In genomic region chr2:181155801-181156200, GRCm38 (mm10) we compare ENCODE assay signal across 11 mouse cellular contexts. TPM values are rescaled to one million over a fixed set of nuclear protein-coding genes. Genes with fewer than 3 reads are reported as not detected.
A peak's percentile ranks its signal among the peaks of the same experiment; 100 is the strongest.
DNase-seq lines count a peak whose midpoint lies in the region; ATAC-seq and TF ChIP-seq lines count a peak whose summit lies in the region.
"Had no signal": no experiment of that assay in that cellular context is flagged by ENCODE, and none has a peak within 500 bp of the region (broad histone marks: within the 10 kb centered on the region; RNA-seq: fewer than 3 reads in every experiment).

No protein-coding gene starts in this region.

- intact Hi-C loops in heart, postnatal 10 days (cut with DNase I), result no loop called here

- ATAC-seq in CD4-positive, CD25-positive, alpha-beta regulatory T cell, adult 4 months, result no peak

- 21% methylated on average over 4 of the region's 4 CpGs for WGBS in olfactory bulb, adult 2 months

- TF ChIP-seq CTCF in layer of hippocampus, adult 2 months (conservative IDR thresholded peaks at IDR 0.05), result no peak
- no peak for TF ChIP-seq CTCF in cortical plate, adult 2 months (IDR thresholded peaks at IDR 0.05; ENCODE audit: extremely low read depth, insufficient read depth, low read length)
- no peak for TF ChIP-seq CTCF in olfactory bulb, adult 2 months (IDR thresholded peaks at IDR 0.05; ENCODE audit: insufficient read depth, low read depth, low read length)

- DNase-seq in layer of hippocampus, adult 2 months (ENCODE audit: low spot score in 2 of 2), result peak; percentile 15 to 44
- no peak for DNase-seq in layer of hippocampus, postnatal 25 days (ENCODE audit: extremely low spot score in 1 of 2, low spot score in 1 of 2)
- peak; percentile 62 to 72 for DNase-seq in heart, postnatal 10 days
- DNase-seq in embryo, embryonic 10 days (ENCODE audit: low spot score), result no peak
- no peak for DNase-seq in kidney, postnatal 10 days
- DNase-seq: kidney, adult 9 months had no signal

- H3K4me3 ChIP-seq in layer of hippocampus, adult 2 months, result peak overlapping the region; percentile 79
- H3K4me3 ChIP-seq in cortical plate, adult 2 months (ENCODE audit: insufficient read depth, low read length), result peak overlapping the region; percentile 97
- peak overlapping the region; percentile 75 for H3K4me3 ChIP-seq in olfactory bulb, adult 2 months (ENCODE audit: insufficient read depth, low read depth, low read length)
- H3K4me3 ChIP-seq: megakaryocyte, embryonic 14.5 days had no signal

- H3K27ac ChIP-seq in layer of hippocampus, adult 2 months, result peak overlapping the region; percentile 99
- H3K27ac ChIP-seq in cortical plate, adult 2 months (ENCODE audit: insufficient read depth, low read length), result peak overlapping the region; percentile 98
- peak overlapping the region; percentile 95 for H3K27ac ChIP-seq in olfactory bulb, adult 2 months (ENCODE audit: insufficient read depth, low read depth, low read length)

- H3K4me1 ChIP-seq in cortical plate, adult 2 months (ENCODE audit: control insufficient read depth, insufficient read depth, low read length), result peaks cover 16% of the 10 kb centered on the region
- peaks cover 56% of the 10 kb centered on the region for H3K4me1 ChIP-seq in olfactory bulb, adult 2 months (ENCODE audit: control insufficient read depth, insufficient read depth, low read length)

- TF ChIP-seq POLR2A in cortical plate, adult 2 months (IDR thresholded peaks at IDR 0.05; ENCODE audit: extremely low read depth, insufficient read depth, low read length), result no peak
- no peak for TF ChIP-seq POLR2A in olfactory bulb, adult 2 months (IDR thresholded peaks at IDR 0.05; ENCODE audit: insufficient read depth, low read depth, low read length)

RNA-seq across cellular contexts. Expression of gene Eef1a2, which starts 1.0 kb away (rescaled TPM):
- total RNA-seq in layer of hippocampus, adult 2 months (2021), result 1,000 to 10,000 TPM; 1,145 to 1,175 TPM
- total RNA-seq in layer of hippocampus, postnatal 25 days (2021), result 1,000 to 10,000 TPM; 1,080 to 1,201 TPM
- polyA plus RNA-seq in cortical plate, adult 2 months (2012; rRNA removed), result 1,125 and 1,195 TPM in 2 replicates
- 100 to 1,000 TPM; 640 to 727 TPM for total RNA-seq in heart, postnatal 10 days (2021)
- polyA plus RNA-seq in olfactory bulb, adult 2 months (2012; ENCODE audit: insufficient read depth, insufficient read length, low replicate concordance, missing spikeins), result 147 TPM in 1 of 2 replicates, not detected in the other
- polyA plus RNA-seq in CD4-positive, CD25-positive, alpha-beta regulatory T cell, adult 4 months (2017; shearing (Covaris generic)), result not detected
- polyA plus RNA-seq: G1E had no signal

RNA-seq across cellular contexts. Expression of gene Kcnq2, which starts 20.7 kb away (rescaled TPM):
- total RNA-seq in layer of hippocampus, adult 2 months (2021), result 100 to 1,000 TPM; 327 to 335 TPM
- total RNA-seq in layer of hippocampus, postnatal 25 days (2021), result 100 to 1,000 TPM; 277 to 291 TPM
- 171 and 180 TPM in 2 replicates for polyA plus RNA-seq in cortical plate, adult 2 months (2012; rRNA removed)
- not detected for total RNA-seq in heart, postnatal 10 days (2021)
- 209 TPM in 1 of 2 replicates, not detected in the other for polyA plus RNA-seq in olfactory bulb, adult 2 months (2012; ENCODE audit: insufficient read depth, insufficient read length, low replicate concordance, missing spikeins)
- not detected for polyA plus RNA-seq in CD4-positive, CD25-positive, alpha-beta regulatory T cell, adult 4 months (2017; shearing (Covaris generic))
- polyA plus RNA-seq: G1E had no signal

RNA-seq across cellular contexts. Expression of gene Ppdpf, which starts 31.2 kb away (rescaled TPM):
- total RNA-seq in layer of hippocampus, adult 2 months (2021), result 10 to 100 TPM; 85.4 to 90.2 TPM
- 100 to 1,000 TPM; 110 to 113 TPM for total RNA-seq in layer of hippocampus, postnatal 25 days (2021)
- 115 and 128 TPM in 2 replicates for polyA plus RNA-seq in cortical plate, adult 2 months (2012; rRNA removed)
- 10 to 100 TPM; 60.7 to 62.1 TPM for total RNA-seq in heart, postnatal 10 days (2021)
- polyA plus RNA-seq in olfactory bulb, adult 2 months (2012; ENCODE audit: insufficient read depth, insufficient read length, low replicate concordance, missing spikeins), result not detected in 2 replicates
- 100 to 1,000 TPM; 138 to 145 TPM for polyA plus RNA-seq in CD4-positive, CD25-positive, alpha-beta regulatory T cell, adult 4 months (2017; shearing (Covaris generic))

RNA-seq across cellular contexts. Expression of gene Ptk6, which starts 46.8 kb away (rescaled TPM):
- under 1 TPM in 1 of 2 experiments, not detected in 1; 0.10 TPM for total RNA-seq in layer of hippocampus, adult 2 months (2021)
- total RNA-seq in layer of hippocampus, postnatal 25 days (2021), result not detected
- polyA plus RNA-seq in cortical plate, adult 2 months (2012; rRNA removed), result 0.04 and 0.10 TPM in 2 replicates
- not detected for total RNA-seq in heart, postnatal 10 days (2021)
- polyA plus RNA-seq in olfactory bulb, adult 2 months (2012; ENCODE audit: insufficient read depth, insufficient read length, low replicate concordance, missing spikeins), result not detected in 2 replicates
- polyA plus RNA-seq in CD4-positive, CD25-positive, alpha-beta regulatory T cell, adult 4 months (2017; shearing (Covaris generic)), result under 1 TPM in 1 of 2 experiments, not detected in 1; 0.08 TPM
- polyA plus RNA-seq: G1E had no signal

RNA-seq across cellular contexts. Expression of gene Srms, which starts 57.2 kb away (rescaled TPM):
- total RNA-seq in layer of hippocampus, adult 2 months (2021), result under 1 TPM; 0.12 to 0.41 TPM
- total RNA-seq in layer of hippocampus, postnatal 25 days (2021), result under 1 TPM; 0.22 to 0.42 TPM
- polyA plus RNA-seq in cortical plate, adult 2 months (2012; rRNA removed), result 0.50 and 0.53 TPM in 2 replicates
- total RNA-seq in heart, postnatal 10 days (2021), result under 1 TPM; 0.17 to 0.25 TPM
- polyA plus RNA-seq in olfactory bulb, adult 2 months (2012; ENCODE audit: insufficient read depth, insufficient read length, low replicate concordance, missing spikeins), result not detected in 2 replicates
- polyA plus RNA-seq in CD4-positive, CD25-positive, alpha-beta regulatory T cell, adult 4 months (2017; shearing (Covaris generic)), result under 1 TPM; 0.42 to 0.70 TPM
- polyA plus RNA-seq: G1E had no signal

Comparison
In these comparisons a context has a peak if more than half of its experiments do, and no peak if none do; other contexts are left out.
1. DNase-seq: peak in layer of hippocampus, adult 2 months (2 of 2) and heart, postnatal 10 days (2 of 2); none in layer of hippocampus, postnatal 25 days (0 of 2), embryo, embryonic 10 days (single experiment) and kidney, postnatal 10 days (single experiment).
2. RNA of gene Kcnq2, which starts 20.7 kb away (total RNA-seq): 327 to 335 TPM in layer of hippocampus, adult 2 months and 277 to 291 TPM in layer of hippocampus, postnatal 25 days; not detected in heart, postnatal 10 days; every median in the first group is over 100 times any median in the second.
3. Peak in every context shown above with its lines, with median percentiles within 50 percentile points of each other: H3K27ac ChIP-seq and H3K4me3 ChIP-seq.